Mouse (Mus musculus): ENCODE measurements around the gene Wnt10b. TPM values are rescaled to one million over a fixed set of nuclear protein-coding genes. Genes with fewer than 3 reads are reported as not detected.

Gene Wnt10b
- polyA plus RNA-seq, 1 experiment from 2014 or later: not detected

- peaks cover 93% of the 10 kb centered on the region for H3K27me3 ChIP-seq (ENCODE audit: control insufficient read depth, insufficient read depth, low read length)
These were observed 12.8 kb upstream of the Wnt10b start for GRCm38 (mm10) chr15:98790761-98791160.

GRCm38 (mm10) chr15:98789661-98790535, 11.9 kb upstream of the Wnt10b start, which contains the start of gene Wnt1:
TSS of gene Wnt1 (plus strand) at chr15:98789857.
- H3K4me2 ChIP-seq (replicated peaks): peak within 1 kb of the TSS; percentile 62
- 0 out of 2 replicates have a peak, but pooled peaks have one; percentile 23 for ATAC-seq (ENCODE audit: low FRiP score)

More at GRCm38 (mm10) chr15:98790761-98791160, 12.8 kb upstream of the Wnt10b start:
- Histone ChIP-seq H3K4me1 (replicated peaks; ENCODE audit: control insufficient read depth, insufficient read depth, low read length) (no peaks in the 10 kb centered on the region; the same call in 1 of the 2 replicates), H3K9me3 (ENCODE audit: control insufficient read depth, low read length) (no peaks in the 10 kb centered on the region), H3K4me3 (replicated peaks; ENCODE audit: low read length) (peak overlapping the region; percentile 34), H3K4me2 (replicated peaks) (peak overlapping the region; percentile 62), H3K36me3 (replicated peaks; ENCODE audit: control insufficient read depth, insufficient read depth) (no peaks in the 10 kb centered on the region), H3K27ac (no peak overlapping the region), H3K9ac (0 out of 2 replicates have a peak overlapping the region, but pooled peaks have one; percentile 7)
- no peak for ATAC-seq (ENCODE audit: low FRiP score)
- no peak for DNase-seq (ENCODE audit: low spot score)
- WGBS: under 1% methylated on average over 23 of the region's 23 CpGs

GRCm38 (mm10) chr15:98788972-98789660, 11.2 kb upstream of the Wnt10b start:
- ATAC-seq (ENCODE audit: low FRiP score) (no peak), DNase-seq (ENCODE audit: low spot score) (no peak)
- Histone ChIP-seq H3K4me1 (replicated peaks; ENCODE audit: control insufficient read depth, insufficient read depth, low read length) (no peaks in the 10 kb centered on the region; the same call in 1 of the 2 replicates), H3K4me2 (replicated peaks) (no peak overlapping the region), H3K36me3 (replicated peaks; ENCODE audit: control insufficient read depth, insufficient read depth) (no peaks in the 10 kb centered on the region), H3K4me3 (replicated peaks; ENCODE audit: low read length) (0 out of 2 replicates have a peak overlapping the region, but pooled peaks have one; percentile 34), H3K9ac (no peak overlapping the region), H3K9me3 (ENCODE audit: control insufficient read depth, low read length) (no peaks in the 10 kb centered on the region), H3K27me3 (ENCODE audit: control insufficient read depth, insufficient read depth, low read length) (peaks cover 80% of the 10 kb centered on the region), H3K27ac (no peak overlapping the region)
- 9% methylated on average over 24 of the region's 24 CpGs for WGBS

More at GRCm38 (mm10) chr15:98789661-98790535, 11.9 kb upstream of the Wnt10b start, which contains the start of gene Wnt1:
- peak within 1 kb of the TSS; percentile 34 for H3K4me3 ChIP-seq (replicated peaks; ENCODE audit: low read length)
- WGBS: 3% methylated on average over 47 of the region's 51 CpGs
- DNase-seq (ENCODE audit: low spot score): no peak
- H3K27ac ChIP-seq: no peak within 1 kb of the TSS
- no peaks in the 10 kb centered on the region for H3K36me3 ChIP-seq (replicated peaks; ENCODE audit: control insufficient read depth, insufficient read depth)
- 0 out of 2 replicates have a peak within 1 kb of the TSS, but pooled peaks have one; percentile 7 for H3K9ac ChIP-seq
- no peaks in the 10 kb centered on the region; the same call in 1 of the 2 replicates for H3K4me1 ChIP-seq (replicated peaks; ENCODE audit: control insufficient read depth, insufficient read depth, low read length)
- peaks cover 88% of the 10 kb centered on the region for H3K27me3 ChIP-seq (ENCODE audit: control insufficient read depth, insufficient read depth, low read length)
- H3K9me3 ChIP-seq (ENCODE audit: control insufficient read depth, low read length): no peaks in the 10 kb centered on the region

- Histone ChIP-seq H3K4me1 (replicated peaks; ENCODE audit: control insufficient read depth, insufficient read depth, low read length) (no peaks in the 10 kb centered on the region; the same call in 1 of the 2 replicates), H3K4me3 (replicated peaks; ENCODE audit: low read length) (no peak overlapping the region), H3K27ac (no peak overlapping the region), H3K4me2 (replicated peaks) (no peak overlapping the region), H3K27me3 (ENCODE audit: control insufficient read depth, insufficient read depth, low read length) (peaks cover 72% of the 10 kb centered on the region), H3K36me3 (replicated peaks; ENCODE audit: control insufficient read depth, insufficient read depth) (no peaks in the 10 kb centered on the region), H3K9me3 (ENCODE audit: control insufficient read depth, low read length) (no peaks in the 10 kb centered on the region), H3K9ac (no peak overlapping the region)
- WGBS: 28% methylated on average over 4 of the region's 4 CpGs
- ATAC-seq (ENCODE audit: low FRiP score) (no peak), DNase-seq (ENCODE audit: low spot score) (no peak)
These were observed 10.0 kb upstream of the Wnt10b start for GRCm38 (mm10) chr15:98787930-98788329.

- DNase-seq (ENCODE audit: low spot score): no peak
- 40% methylated on average over 7 of the region's 7 CpGs for WGBS
- H3K27me3 ChIP-seq (ENCODE audit: control insufficient read depth, insufficient read depth, low read length): peaks cover 70% of the 10 kb centered on the region
- no peaks in the 10 kb centered on the region for H3K36me3 ChIP-seq (replicated peaks; ENCODE audit: control insufficient read depth, insufficient read depth)
- no peak overlapping the region for H3K9ac ChIP-seq
- no peaks in the 10 kb centered on the region for H3K4me1 ChIP-seq (replicated peaks; ENCODE audit: control insufficient read depth, insufficient read depth, low read length)
- H3K9me3 ChIP-seq (ENCODE audit: control insufficient read depth, low read length): no peaks in the 10 kb centered on the region
- no peak overlapping the region for H3K4me2 ChIP-seq (replicated peaks)
- no peak overlapping the region for H3K4me3 ChIP-seq (replicated peaks; ENCODE audit: low read length)
- H3K27ac ChIP-seq: no peak overlapping the region
- ATAC-seq (ENCODE audit: low FRiP score): no peak
These were observed 7.8 kb upstream of the Wnt10b start for GRCm38 (mm10) chr15:98785744-98786143.

GRCm38 (mm10) chr15:98781166-98781565, 3.2 kb upstream of the Wnt10b start:
- WGBS: 25% methylated on average over 6 of the region's 6 CpGs
- Histone ChIP-seq H3K27ac (no peak overlapping the region), H3K4me2 (replicated peaks) (no peak overlapping the region), H3K4me1 (replicated peaks; ENCODE audit: control insufficient read depth, insufficient read depth, low read length) (peaks cover 22% of the 10 kb centered on the region), H3K9me3 (ENCODE audit: control insufficient read depth, low read length) (no peaks in the 10 kb centered on the region), H3K27me3 (ENCODE audit: control insufficient read depth, insufficient read depth, low read length) (peaks cover 72% of the 10 kb centered on the region), H3K9ac (no peak overlapping the region), H3K36me3 (replicated peaks; ENCODE audit: control insufficient read depth, insufficient read depth) (no peaks in the 10 kb centered on the region), H3K4me3 (replicated peaks; ENCODE audit: low read length) (no peak overlapping the region)
- DNase-seq (ENCODE audit: low spot score) (no peak), ATAC-seq (ENCODE audit: low FRiP score) (no peak)

GRCm38 (mm10) chr15:98780573-98780972, 2.6 kb upstream of the Wnt10b start:
- no peak overlapping the region for H3K4me3 ChIP-seq (replicated peaks; ENCODE audit: low read length)
- DNase-seq (ENCODE audit: low spot score): no peak

GRCm38 (mm10) chr15:98780075-98780474, 2.1 kb upstream of the Wnt10b start:
- peaks cover 80% of the 10 kb centered on the region for H3K27me3 ChIP-seq (ENCODE audit: control insufficient read depth, insufficient read depth, low read length)
- no peak overlapping the region for H3K4me2 ChIP-seq (replicated peaks)
- no peak overlapping the region for H3K9ac ChIP-seq
- no peak overlapping the region for H3K4me3 ChIP-seq (replicated peaks; ENCODE audit: low read length)
- no peak overlapping the region for H3K27ac ChIP-seq
- 4% methylated on average over 8 of the region's 8 CpGs for WGBS
- DNase-seq (ENCODE audit: low spot score): no peak
- no peaks in the 10 kb centered on the region for H3K36me3 ChIP-seq (replicated peaks; ENCODE audit: control insufficient read depth, insufficient read depth)
- no peak for ATAC-seq (ENCODE audit: low FRiP score)
- H3K9me3 ChIP-seq (ENCODE audit: control insufficient read depth, low read length): no peaks in the 10 kb centered on the region
- H3K4me1 ChIP-seq (replicated peaks; ENCODE audit: control insufficient read depth, insufficient read depth, low read length): peaks cover 24% of the 10 kb centered on the region

More at GRCm38 (mm10) chr15:98780573-98780972, 2.6 kb upstream of the Wnt10b start:
- WGBS: 4% methylated on average over 13 of the region's 13 CpGs
- Histone ChIP-seq H3K4me2 (replicated peaks) (no peak overlapping the region), H3K9ac (no peak overlapping the region), H3K36me3 (replicated peaks; ENCODE audit: control insufficient read depth, insufficient read depth) (no peaks in the 10 kb centered on the region), H3K27me3 (ENCODE audit: control insufficient read depth, insufficient read depth, low read length) (peaks cover 78% of the 10 kb centered on the region), H3K27ac (no peak overlapping the region), H3K4me1 (replicated peaks; ENCODE audit: control insufficient read depth, insufficient read depth, low read length) (peaks cover 24% of the 10 kb centered on the region), H3K9me3 (ENCODE audit: control insufficient read depth, low read length) (no peaks in the 10 kb centered on the region)
- ATAC-seq (ENCODE audit: low FRiP score): 0 out of 2 replicates have a peak, but pooled peaks have one; percentile 8

GRCm38 (mm10) chr15:98778806-98779205, 856 bp upstream of the Wnt10b start:
- H3K27ac ChIP-seq: no peak overlapping the region
- H3K4me3 ChIP-seq (replicated peaks; ENCODE audit: low read length): no peak overlapping the region
- peaks cover 24% of the 10 kb centered on the region for H3K4me1 ChIP-seq (replicated peaks; ENCODE audit: control insufficient read depth, insufficient read depth, low read length)
- DNase-seq (ENCODE audit: low spot score) (no peak), ATAC-seq (ENCODE audit: low FRiP score) (no peak)
- no peak overlapping the region for H3K9ac ChIP-seq
- 6% methylated on average over 9 of the region's 11 CpGs for WGBS
- H3K9me3 ChIP-seq (ENCODE audit: control insufficient read depth, low read length): no peaks in the 10 kb centered on the region
- H3K36me3 ChIP-seq (replicated peaks; ENCODE audit: control insufficient read depth, insufficient read depth): no peaks in the 10 kb centered on the region
- peaks cover 93% of the 10 kb centered on the region for H3K27me3 ChIP-seq (ENCODE audit: control insufficient read depth, insufficient read depth, low read length)
- no peak overlapping the region for H3K4me2 ChIP-seq (replicated peaks)
